Mouse (Mus musculus) mouse embryonic stem cell (cell line): ENCODE data around the gene Gsg1.

Source experiments
- in situ Hi-C, 2 experiments: fragments of 300-500 bp; cut with MboI; formaldehyde crosslinking; loops; 1 replicate in 1 of 2; 3 replicates in 1 of 2; pipeline ENCODE4 v1.14.3; 2019 to 2020; ENCODE audit warnings: low sequenced_read_pairs in 2 of 2, low pct_unique_long_range_greater_than_20kb in 1 of 2, mixed read lengths in 1 of 2; ENCODE audit not compliant: unreplicated experiment in 1 of 2

Gsg1 gene

DNA sequence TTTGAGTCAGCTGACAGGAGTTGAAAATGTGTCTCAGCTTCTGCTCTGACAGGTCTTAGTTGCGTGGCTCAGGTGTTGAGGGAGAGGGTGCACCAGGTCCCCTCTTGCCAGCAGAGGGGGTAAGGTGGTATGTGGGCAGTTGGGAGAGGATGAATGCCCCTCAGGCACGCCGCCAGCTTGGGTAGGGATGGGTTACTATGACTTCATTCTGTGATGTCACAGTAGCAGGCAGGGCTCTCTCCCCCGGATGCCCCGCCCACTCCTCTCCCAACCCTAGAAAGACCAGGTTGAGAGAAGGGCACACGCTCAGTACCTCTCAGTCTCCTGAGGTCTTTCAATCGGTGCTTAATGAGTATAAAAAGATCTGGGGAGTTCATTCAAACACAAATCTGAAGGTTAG lies at the start of gene Gsg1:
Gene Gsg1 (minus strand): TSS at position 199 of the 400 bp plus-strand sequence.
- in situ Hi-C loops: no loop called here

DNA sequence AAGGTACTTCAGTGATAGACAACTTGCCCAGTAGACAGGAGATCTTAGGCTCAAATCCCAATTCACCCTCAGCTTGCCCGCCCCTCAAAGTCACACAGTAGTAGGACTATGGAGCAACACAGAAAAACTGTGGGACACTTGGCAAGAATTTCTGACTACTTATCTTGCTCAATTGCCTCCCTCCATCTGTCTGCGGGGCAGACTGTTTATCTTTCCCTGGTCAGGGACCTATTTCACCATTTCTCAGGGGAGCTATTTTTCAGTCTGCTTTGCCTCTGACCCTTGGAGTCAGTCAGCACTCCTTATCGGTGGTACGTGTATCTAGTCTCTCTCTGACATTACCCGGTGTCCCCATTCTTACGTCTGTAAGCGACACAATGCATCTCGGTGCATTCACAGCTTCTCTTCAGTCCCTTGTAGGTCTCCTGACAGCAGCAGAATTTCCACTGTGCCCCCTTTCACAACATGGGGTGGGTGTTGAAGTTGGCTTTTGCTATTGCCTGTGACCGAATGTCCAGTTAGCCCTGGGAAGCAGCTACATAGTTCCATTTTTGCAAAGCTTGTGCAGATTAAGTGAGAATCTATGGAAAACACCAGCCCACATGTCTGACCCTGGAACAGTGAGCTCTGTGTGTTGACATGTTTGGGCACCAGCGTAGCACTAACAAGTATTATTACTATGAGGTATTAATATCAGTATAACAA lies 48.4 kb upstream of the Gsg1 start:
- in situ Hi-C loops: no loop called here

DNA sequence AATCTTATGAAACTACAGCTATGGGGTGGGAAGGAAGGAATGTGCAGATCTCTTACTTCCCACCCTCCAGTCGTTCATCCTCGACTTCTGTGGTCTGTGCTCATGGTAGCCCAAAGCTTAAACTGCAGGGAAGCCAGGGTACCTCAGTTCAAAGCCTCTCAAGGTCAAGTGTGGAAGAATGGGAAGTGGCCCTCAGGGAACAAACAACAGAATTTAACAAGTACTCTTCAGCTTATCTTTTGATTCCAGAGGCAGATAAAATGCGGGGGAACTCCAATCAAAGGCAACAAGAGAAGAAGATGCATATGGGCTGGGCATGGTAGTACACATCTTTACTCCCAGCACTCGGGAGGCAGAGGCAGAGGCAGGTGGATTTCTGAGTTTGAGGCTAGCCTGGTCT lies 46.3 kb upstream of the Gsg1 start:
- in situ Hi-C loops: no loop called here

DNA sequence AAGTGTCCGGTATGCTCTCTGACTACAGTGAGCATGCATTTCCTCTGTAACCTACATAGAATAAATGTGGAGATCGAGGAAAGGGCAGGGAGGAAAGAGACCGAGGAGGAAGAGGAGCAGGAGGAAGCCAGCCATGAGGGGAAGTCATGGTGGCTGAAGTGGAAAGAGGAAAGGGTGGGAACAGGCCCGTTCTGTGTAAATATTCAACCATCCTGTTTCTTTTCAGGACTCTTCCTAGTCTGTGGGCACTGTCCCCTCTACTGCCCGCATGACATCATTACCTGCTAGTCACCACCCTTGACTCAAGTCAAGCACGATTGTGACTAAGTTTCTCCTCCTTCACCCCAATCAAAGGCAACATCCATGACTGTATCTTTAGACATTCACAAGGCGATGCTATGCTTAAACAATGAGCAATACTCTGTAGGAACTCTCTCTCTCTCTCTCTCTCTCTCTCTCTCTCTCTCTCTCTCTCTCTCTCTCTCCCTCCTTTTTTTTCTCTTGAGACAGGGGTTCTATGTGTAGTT lies 44.9 kb upstream of the Gsg1 start:
- in situ Hi-C loops: no loop called here

DNA sequence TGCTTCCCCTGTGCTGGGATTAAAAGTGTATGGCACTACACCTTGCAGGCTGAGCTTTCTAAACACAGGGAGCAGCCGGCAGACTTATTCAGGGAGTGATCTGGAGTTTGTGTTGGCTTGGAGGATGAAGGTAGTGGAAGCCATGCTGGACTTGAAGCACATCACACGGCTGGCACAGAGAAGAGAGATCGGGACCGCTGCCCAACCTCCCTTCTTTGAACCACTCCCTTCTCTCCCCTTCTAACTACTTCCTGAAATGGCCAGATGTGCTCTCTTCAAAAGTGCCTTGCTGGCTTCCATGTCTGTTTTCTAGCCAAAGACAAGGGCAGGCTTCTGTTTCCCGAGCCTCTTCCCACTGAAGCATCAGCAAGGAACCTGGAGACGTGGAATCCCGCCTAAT lies 43.4 kb upstream of the Gsg1 start:
- in situ Hi-C loops: no loop called here

DNA sequence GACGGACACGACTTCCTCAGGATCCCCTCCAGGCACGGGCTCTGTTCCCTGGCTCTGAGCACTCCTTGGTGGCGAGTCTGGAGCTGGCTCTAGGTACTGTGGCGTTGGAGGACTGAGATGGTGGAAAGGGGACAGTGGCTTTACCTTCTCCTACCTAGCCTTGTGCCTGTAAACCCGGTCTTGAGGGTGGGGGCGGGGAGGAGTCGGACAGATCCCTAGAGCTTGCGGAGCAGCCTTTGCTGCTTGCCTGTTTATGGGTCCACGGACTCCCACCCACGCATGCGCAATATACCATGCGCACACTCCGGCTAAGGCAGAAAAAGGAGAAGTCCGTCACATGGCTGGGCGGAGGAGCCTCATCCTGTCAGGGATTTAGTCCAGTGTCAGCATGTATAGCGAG lies 42.1 kb upstream of the Gsg1 start:
- in situ Hi-C loops: no loop called here

DNA sequence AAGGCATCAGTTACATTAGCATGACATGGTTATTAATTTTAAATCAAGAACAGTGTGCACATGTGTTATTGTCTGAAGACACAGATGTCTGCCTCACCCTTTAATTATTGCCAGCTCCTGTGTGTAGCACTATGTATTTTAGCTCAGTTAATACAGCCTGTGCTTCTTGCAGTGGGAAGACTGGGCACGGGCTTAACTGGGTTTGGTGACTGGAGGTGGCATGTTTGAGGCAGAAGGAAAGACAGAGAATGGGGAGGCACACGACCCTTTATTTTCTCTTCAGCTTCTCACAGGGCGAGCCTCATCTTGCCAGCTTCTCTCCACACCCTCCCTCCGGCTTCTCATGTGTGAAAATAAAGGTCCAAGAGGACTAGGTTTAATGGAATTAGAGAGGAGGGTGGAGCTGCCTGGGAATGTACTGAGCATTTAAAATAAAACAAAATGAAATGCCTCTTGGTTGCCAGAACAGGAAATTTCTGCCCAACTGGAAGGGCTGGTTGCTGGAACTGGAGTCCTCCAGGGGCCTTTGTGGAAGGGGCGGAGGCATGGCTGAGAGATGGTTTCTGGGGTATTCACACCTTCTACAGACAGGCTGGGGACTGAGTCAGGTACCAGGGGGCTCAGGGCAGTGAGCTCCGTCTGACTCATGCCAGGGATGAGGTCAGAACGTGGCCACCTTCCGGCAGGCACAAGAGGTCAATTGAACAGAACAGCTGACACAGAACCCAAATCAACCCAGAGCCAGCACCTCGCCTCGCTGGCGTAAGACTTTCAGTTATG lies 41.1 kb upstream of the Gsg1 start:
- in situ Hi-C loops: no loop called here

DNA sequence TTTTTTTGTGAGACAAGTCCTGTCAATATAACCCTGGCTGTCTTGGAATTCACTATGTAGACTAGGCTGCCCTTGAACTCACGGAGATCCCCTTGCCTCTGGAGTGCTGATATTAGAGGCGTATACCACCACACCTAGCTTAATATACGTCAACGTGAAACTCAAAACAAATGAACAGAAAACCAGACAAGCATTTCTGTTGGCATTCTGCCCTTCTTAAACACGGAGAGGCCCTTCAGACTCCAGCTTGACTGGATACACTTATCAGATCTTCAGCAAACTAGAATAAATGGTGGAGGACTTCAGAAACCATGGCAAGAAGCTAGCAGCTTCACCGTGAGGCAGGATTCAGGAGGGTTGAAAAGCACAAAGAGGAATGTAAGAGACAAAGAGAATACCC lies 40.0 kb upstream of the Gsg1 start:
- in situ Hi-C loops: no loop called here

DNA sequence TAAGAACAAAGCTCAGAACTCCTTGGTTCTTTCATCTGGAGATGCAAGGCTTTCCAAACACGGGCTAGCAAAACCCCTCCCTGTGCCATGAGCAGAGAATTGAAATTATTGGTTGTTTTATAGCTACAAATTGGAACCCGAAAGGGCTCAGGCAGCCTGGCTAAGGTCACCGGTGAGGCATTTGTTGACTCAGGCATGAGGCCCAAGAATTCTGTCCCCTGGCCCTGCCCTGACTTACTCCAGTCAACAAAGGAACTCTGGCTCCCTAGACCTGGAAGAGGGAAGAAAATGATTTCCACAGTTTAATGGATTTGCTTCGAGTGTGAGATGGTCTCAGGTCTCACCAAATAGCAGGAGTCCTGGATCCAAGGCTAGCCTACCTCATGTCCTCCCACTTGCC lies 38.2 kb upstream of the Gsg1 start:
- in situ Hi-C loops: no loop called here

DNA sequence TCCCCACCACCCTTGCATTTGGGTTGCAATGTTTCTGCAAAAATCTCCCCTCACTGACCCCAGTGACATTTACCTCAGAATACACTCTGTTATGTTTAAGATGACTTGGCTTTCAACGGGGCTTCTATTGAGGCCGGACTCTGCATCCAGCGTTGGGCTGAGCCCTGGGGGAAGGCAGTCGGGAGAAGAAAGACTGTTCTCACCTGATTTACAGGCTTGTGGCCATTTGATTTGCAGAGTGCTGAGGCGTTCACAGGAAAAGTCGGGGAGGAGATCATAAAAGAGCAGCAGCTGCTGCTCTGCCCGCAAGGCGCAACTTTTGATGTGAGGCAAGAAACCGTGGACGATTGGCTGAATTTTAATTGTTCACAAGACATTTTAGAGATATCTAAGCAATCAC lies 25.7 kb upstream of the Gsg1 start:
- in situ Hi-C loops: no loop called here

DNA sequence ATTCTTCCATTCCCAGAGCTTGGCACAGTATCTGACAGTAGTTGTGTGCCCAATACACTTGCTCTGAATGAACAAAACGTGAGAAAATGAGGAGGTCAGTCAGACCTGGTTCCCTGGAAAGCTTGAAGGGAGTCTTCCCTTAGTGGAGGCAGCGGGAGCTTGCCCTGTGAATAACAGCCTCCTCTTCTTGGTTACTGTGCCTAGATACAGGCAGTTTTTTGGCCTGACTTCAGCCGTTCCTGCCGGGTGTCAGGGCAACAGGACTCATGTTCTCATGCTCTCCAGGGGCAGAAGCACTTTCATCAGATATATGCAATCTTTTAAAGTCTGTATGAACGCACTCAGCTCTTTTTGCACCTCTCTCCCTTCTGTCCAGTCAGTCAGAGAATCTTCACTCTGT lies 25.1 kb upstream of the Gsg1 start:
- in situ Hi-C loops: no loop called here

DNA sequence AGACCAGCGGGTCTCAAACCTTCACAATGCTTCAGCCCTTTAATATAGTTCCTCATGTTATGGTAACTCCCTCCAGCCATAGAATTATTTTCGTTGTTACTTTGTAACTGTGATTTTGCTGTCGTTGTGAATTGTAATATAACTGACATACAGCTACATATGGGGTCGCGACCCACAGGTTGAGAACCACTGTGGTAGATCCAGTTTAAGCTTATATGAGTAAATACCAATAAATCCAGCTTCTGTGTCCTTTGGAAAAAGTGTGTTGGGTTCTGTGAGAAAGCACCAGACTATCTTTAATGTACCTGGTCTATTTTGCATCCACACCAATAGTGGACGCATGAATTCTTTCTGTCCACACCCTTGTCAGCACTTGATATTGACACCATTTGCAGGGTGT lies 24.2 kb upstream of the Gsg1 start:
- in situ Hi-C loops: no loop called here

DNA sequence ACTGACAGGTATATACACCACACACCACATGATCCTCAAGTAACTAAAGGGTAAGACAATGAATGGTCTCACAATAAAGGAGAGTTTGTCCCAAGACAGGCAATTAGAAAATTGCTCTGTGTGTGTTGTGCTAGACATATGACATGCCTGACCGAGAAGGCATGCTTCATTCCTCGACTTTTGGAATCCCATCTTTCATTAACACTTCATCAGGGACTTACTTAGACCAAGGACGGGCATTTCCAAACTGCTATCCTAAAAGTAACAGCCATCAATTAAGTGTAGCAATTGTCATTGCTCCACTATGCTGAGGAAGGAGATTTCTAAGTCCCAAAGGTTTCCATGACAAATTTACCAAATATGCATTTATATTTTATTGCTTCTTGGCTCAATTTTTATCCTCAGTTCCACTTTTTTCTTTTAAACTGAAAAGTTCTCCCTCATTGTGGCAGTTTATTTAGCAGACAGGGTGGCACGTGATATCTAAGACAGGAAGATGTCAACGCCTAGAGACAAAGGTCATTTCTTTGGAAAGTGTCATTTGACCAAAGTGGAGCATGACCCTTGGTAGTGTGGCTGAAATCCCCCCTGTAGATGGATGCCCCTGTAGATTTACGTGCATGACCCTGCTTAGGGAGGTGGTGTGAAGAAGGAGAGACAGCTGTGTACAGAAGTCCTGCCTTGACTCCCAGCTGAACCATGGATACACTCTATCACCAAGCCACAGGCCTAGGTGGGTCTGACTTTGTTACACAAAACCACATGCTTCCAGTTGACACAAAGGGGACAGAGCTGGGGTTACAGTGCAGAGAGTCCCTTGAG lies 22.5 kb upstream of the Gsg1 start:
- in situ Hi-C loops: no loop called here

DNA sequence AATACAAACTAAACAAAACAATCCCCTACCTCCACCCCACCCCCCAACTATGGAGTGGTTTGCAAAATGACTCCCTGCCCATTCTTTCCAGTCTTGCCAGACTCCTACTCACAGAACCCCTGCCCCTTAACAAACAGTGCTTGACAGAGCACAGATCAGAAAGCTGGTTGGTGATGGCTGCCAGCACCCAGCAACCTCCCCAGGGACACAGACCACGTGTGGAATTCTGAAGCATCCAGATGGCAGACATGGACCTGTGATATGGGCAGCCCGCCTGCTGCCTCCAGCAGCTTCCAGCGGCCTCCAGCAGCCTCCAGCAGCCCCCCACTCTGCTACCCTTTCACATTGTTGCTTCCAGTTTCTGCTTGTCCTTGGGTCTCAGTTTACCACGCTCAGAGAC lies 21.1 kb upstream of the Gsg1 start:
- in situ Hi-C loops: no loop called here

DNA sequence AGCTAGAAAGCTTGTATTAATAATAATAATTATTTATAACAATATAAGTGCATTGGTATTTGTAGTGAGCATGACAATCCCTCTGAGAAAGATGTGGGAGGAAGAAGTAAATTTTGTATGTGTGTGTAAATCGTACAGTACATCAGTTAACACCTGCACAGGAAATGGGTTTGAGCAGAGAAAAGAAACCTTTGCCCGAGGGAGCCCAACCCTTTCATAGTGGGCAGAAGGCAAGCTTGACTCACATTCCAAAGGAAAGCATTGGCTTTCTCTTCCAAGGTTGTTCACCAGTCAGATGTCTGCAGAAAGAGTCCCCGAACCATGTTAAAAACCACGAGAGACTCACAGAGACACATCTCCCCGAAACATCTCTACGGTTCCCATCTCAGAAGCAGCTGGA lies 18.9 kb upstream of the Gsg1 start:
- in situ Hi-C loops: no loop called here

DNA sequence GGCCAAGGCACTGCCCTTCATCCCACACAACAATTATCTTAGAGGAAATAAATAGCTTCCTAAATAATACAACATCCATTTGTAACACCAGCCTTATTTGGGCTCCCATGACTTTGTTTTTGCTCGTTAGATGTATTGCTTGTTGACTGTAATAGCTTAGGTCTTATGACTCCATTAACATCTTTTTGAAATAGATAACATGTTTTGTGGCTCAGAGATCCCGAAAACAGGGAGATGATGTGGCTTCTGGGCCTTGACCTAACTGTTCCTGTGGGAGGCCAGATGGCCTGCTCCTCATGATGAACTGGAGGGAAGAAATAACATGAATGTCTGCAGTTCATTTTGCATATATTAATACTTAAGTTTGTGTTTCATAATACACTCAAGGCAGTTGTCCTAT lies 17.6 kb upstream of the Gsg1 start:
- in situ Hi-C loops: no loop called here

DNA sequence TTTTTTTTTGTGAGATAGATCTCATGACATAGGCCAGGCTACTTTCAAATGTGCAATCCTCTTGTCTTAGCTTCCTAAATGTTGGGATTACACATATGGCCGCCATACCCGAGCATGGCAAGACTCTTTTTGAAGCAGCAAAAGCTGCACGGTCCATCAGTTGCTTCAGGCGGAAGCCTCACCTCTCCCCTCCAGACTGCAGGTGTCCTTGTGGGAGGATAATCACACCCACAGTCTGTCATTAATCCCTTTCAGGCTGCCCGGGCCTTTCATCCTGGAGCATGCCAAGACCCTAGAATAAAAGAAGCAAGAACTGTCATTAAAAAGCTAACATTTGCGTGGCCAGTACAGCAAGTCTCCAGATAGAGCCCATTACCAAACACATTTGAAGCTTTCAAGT lies 15.5 kb upstream of the Gsg1 start:
- in situ Hi-C loops: no loop called here

DNA sequence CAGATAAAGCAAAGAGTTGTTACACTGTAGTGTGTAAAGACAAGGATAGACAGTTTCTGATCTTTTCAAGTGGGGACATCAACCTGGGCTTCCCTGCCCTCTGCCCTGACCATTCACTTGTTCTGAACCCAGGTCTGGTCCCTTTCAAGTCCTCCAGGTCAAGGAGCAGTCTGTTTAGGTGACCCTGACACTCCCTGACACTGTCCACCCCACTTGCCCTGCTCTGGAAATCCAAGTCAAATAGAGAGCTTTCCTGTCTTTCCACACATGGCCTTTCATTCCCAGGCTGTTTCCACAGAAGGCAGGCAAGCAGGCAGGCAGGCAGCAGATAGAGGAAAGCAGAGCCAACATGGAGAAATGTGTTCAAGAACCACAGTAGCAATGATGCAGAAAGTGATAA lies 14.2 kb upstream of the Gsg1 start:
- in situ Hi-C loops: no loop called here

DNA sequence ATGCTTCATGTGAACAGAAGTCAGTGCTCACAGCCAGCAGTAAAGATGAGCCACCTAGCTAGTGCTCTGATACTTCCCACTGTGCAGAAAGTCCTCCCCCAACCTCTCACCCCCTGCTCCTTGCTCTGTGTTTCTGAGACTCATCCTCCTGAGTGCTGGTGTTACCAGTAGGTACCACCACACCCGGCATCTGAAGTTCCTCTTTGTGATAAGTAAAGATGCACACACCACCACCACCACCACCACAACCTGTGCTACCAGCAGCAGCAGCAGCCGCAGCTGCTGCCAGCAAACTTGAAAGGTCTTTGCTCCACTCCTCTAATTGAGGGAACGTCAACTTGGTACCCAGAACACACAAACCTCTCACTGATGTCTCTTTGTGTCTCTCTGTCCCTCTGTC lies 13.1 kb upstream of the Gsg1 start:
- in situ Hi-C loops: no loop called here
